Mouse (Mus musculus) CH12.LX (cell line): ENCODE results near the gene Gm12569. TPM values are rescaled to one million over a fixed set of nuclear protein-coding genes. Genes with fewer than 3 reads are reported as not detected.

Experiments used
- DNase-seq: peaks from one replicate; pipeline ENCODE4 v3.0.0-alpha.2; 2013; ENCODE audit errors: extremely low read depth
- H3K27ac ChIP-seq: 2 replicates; pipeline ENCODE4 v1.5.1; 2012; ENCODE audit warnings: low read depth, mild to moderate bottlenecking, control low read depth, moderate library complexity; ENCODE audit not compliant: insufficient read depth
- H3K27me3 ChIP-seq: replicated peaks from 2 replicates; pipeline ENCODE3; 2012; ENCODE audit warnings: inconsistent platforms
- H3K36me3 ChIP-seq, 2 experiments: replicated peaks in 1 of 2; 2 replicates each; pipeline versions ENCODE3 to v1.6.1; 2012; ENCODE audit warnings: inconsistent platforms in 1 of 2, low read length in 1 of 2, mild to moderate bottlenecking in 1 of 2, mixed read lengths in 1 of 2, moderate library complexity in 1 of 2; ENCODE audit not compliant: control insufficient read depth in 1 of 2, insufficient read depth in 1 of 2
- H3K4me1 ChIP-seq, 2 experiments: 2 replicates each; pipeline ENCODE4 v1.6.1; 2012; ENCODE audit warnings: inconsistent platforms in 1 of 2, moderate library complexity in 1 of 2; ENCODE audit not compliant: insufficient read depth in 2 of 2, control insufficient read depth in 1 of 2
- H3K4me2 ChIP-seq: 2 replicates; pipeline ENCODE4 v1.6.1; 2012; ENCODE audit warnings: low read depth, mild to moderate bottlenecking, control low read depth; ENCODE audit not compliant: poor library complexity, insufficient read depth, severe bottlenecking
- H3K4me3 ChIP-seq, 3 experiments: fragments of 150-350 bp in 1 of 3; sonication (generic) in 1 of 3; replicated peaks in 1 of 3; 2 replicates each; pipeline versions ENCODE3 to v1.5.1; 2011 to 2012; ENCODE audit warnings: low read depth in 2 of 3, low read length in 2 of 3, mild to moderate bottlenecking in 2 of 3, moderate library complexity in 2 of 3, control low read depth in 1 of 3, improper control_type of control experiment in 1 of 3, inconsistent platforms in 1 of 3, mixed read lengths in 1 of 3; ENCODE audit not compliant: poor library complexity in 1 of 3
- H3K79me2 ChIP-seq: replicated peaks from 2 replicates; pipeline ENCODE4 v1.6.1; 2012; ENCODE audit warnings: mild to moderate bottlenecking, moderate library complexity; ENCODE audit not compliant: control insufficient read depth, poor library complexity, insufficient read depth, severe bottlenecking; ENCODE audit errors: extremely low read depth
- H3K9ac ChIP-seq: 2 replicates; pipeline ENCODE4 v1.6.1; 2012; ENCODE audit warnings: low read depth, mild to moderate bottlenecking, control low read depth, moderate library complexity; ENCODE audit not compliant: insufficient read depth
- H3K9me3 ChIP-seq: replicated peaks from 2 replicates; pipeline ENCODE3; 2012; ENCODE audit warnings: low read length, inconsistent platforms, mixed read lengths
- BHLHE40 ChIP-seq: IDR thresholded peaks from 2 replicates; pipeline ENCODE4 v1.6.1; 2011; ENCODE audit warnings: mild to moderate bottlenecking, low read depth, low read length, improper control_type of control experiment
- CHD1 ChIP-seq: IDR thresholded peaks from 2 replicates; pipeline ENCODE4 v1.6.1; 2012; ENCODE audit warnings: low read depth, low read length, improper control_type of control experiment, inconsistent platforms
- CHD2 ChIP-seq: IDR thresholded peaks from 2 replicates; pipeline ENCODE4 v1.6.1; 2011; ENCODE audit warnings: low read length, improper control_type of control experiment
- CTCF ChIP-seq, 2 experiments: IDR thresholded peaks in 1 of 2; conservative IDR thresholded peaks in 1 of 2; 2 replicates each; pipeline ENCODE4 v1.5.1; 2011 to 2012; ENCODE audit warnings: low read depth in 2 of 2, low read length in 2 of 2, improper control_type of control experiment in 1 of 2, inconsistent platforms in 1 of 2, mild to moderate bottlenecking in 1 of 2, moderate library complexity in 1 of 2
- ELF1 ChIP-seq: IDR thresholded peaks from 2 replicates; pipeline ENCODE4 v1.6.1; 2014; ENCODE audit warnings: low read depth, mild to moderate bottlenecking, inconsistent platforms, low read length, improper control_type of control experiment
- EP300 ChIP-seq: IDR thresholded peaks from 2 replicates; pipeline ENCODE4 v1.6.1; 2011; ENCODE audit warnings: low read length, improper control_type of control experiment
- ETS1 ChIP-seq: conservative IDR thresholded peaks from 2 replicates; pipeline ENCODE4 v1.6.1; 2012; ENCODE audit warnings: low read depth, mild to moderate bottlenecking, inconsistent platforms, low read length, improper control_type of control experiment, moderate library complexity
- GABPA ChIP-seq: IDR thresholded peaks from 2 replicates; pipeline ENCODE4 v1.6.1; 2012; ENCODE audit warnings: low read depth, low read length, improper control_type of control experiment, inconsistent platforms; ENCODE audit not compliant: insufficient replicate concordance
- HCFC1 ChIP-seq: IDR thresholded peaks from 2 replicates; pipeline ENCODE4 v1.6.1; 2012; ENCODE audit warnings: low read depth, mild to moderate bottlenecking, inconsistent platforms, low read length, improper control_type of control experiment
- IRF4 ChIP-seq: IDR thresholded peaks from 2 replicates; pipeline ENCODE4 v1.6.1; 2014; ENCODE audit warnings: low read depth, mild to moderate bottlenecking, inconsistent platforms, low read length, improper control_type of control experiment
- JUN ChIP-seq: IDR thresholded peaks from 2 replicates; pipeline ENCODE4 v1.6.1; 2011; ENCODE audit warnings: low read depth, mild to moderate bottlenecking, low read length, improper control_type of control experiment, moderate library complexity; ENCODE audit not compliant: insufficient read depth
- JUND ChIP-seq: conservative IDR thresholded peaks from 2 replicates; pipeline ENCODE4 v1.6.1; 2011; ENCODE audit warnings: low read depth, low read length, improper control_type of control experiment
- MAFK ChIP-seq: IDR thresholded peaks from 2 replicates; pipeline ENCODE4 v1.6.1; 2011; ENCODE audit warnings: low read length, improper control_type of control experiment; ENCODE audit not compliant: insufficient replicate concordance
- MAX ChIP-seq: IDR thresholded peaks from 2 replicates; pipeline ENCODE4 v1.6.1; 2011; ENCODE audit warnings: low read length, improper control_type of control experiment
- MAZ ChIP-seq: IDR thresholded peaks from 2 replicates; pipeline ENCODE4 v1.6.1; 2012; ENCODE audit warnings: low read depth, mild to moderate bottlenecking, inconsistent platforms, low read length, improper control_type of control experiment, moderate library complexity
- MEF2A ChIP-seq: IDR thresholded peaks from 2 replicates; pipeline ENCODE4 v1.6.1; 2014; ENCODE audit warnings: low read depth, mild to moderate bottlenecking, inconsistent platforms, low read length, improper control_type of control experiment, borderline replicate concordance
- MXI1 ChIP-seq: IDR thresholded peaks from 2 replicates; pipeline ENCODE4 v1.6.1; 2011; ENCODE audit warnings: mild to moderate bottlenecking, low read depth, low read length, improper control_type of control experiment
- NELFE ChIP-seq: IDR thresholded peaks from 2 replicates; pipeline ENCODE4 v1.6.1; 2011; ENCODE audit warnings: low read depth, low read length, improper control_type of control experiment
- NRF1 ChIP-seq: IDR thresholded peaks from 2 replicates; pipeline ENCODE4 v1.6.1; 2014; ENCODE audit warnings: low read depth, mild to moderate bottlenecking, inconsistent platforms, low read length, improper control_type of control experiment, moderate library complexity
- PAX5 ChIP-seq: IDR thresholded peaks from 2 replicates; pipeline ENCODE4 v1.6.1; 2012; ENCODE audit warnings: low read length, inconsistent platforms, mixed read lengths
- POLR2A ChIP-seq: IDR thresholded peaks from 2 replicates; pipeline ENCODE4 v1.6.1; 2011; ENCODE audit warnings: low read depth, mild to moderate bottlenecking, improper control_type of control experiment, low read length
- RAD21 ChIP-seq: IDR thresholded peaks from 2 replicates; pipeline ENCODE4 v1.6.1; 2011; ENCODE audit warnings: low read depth, mild to moderate bottlenecking, low read length, improper control_type of control experiment, moderate library complexity
- RCOR1 ChIP-seq: conservative IDR thresholded peaks from 2 replicates; pipeline ENCODE4 v1.6.1; 2012; ENCODE audit warnings: low read depth, mild to moderate bottlenecking, inconsistent platforms, low read length, improper control_type of control experiment
- SIN3A ChIP-seq: IDR thresholded peaks from 2 replicates; pipeline ENCODE4 v1.6.1; 2012; ENCODE audit warnings: low read length, improper control_type of control experiment, inconsistent platforms
- SMC3 ChIP-seq: IDR thresholded peaks from 2 replicates; pipeline ENCODE4 v1.6.1; 2011; ENCODE audit warnings: low read depth, low read length, improper control_type of control experiment
- TBP ChIP-seq: conservative IDR thresholded peaks from 2 replicates; pipeline ENCODE4 v1.6.1; 2011; ENCODE audit warnings: low read depth, low read length, improper control_type of control experiment
- TCF12 ChIP-seq: IDR thresholded peaks from 2 replicates; pipeline ENCODE4 v1.6.1; 2014; ENCODE audit warnings: low read depth, mild to moderate bottlenecking, inconsistent platforms, low read length, improper control_type of control experiment
- UBTF ChIP-seq: IDR thresholded peaks from 2 replicates; pipeline ENCODE4 v1.6.1; 2012; ENCODE audit warnings: low read depth, mild to moderate bottlenecking, inconsistent platforms, low read length, improper control_type of control experiment, moderate library complexity
- USF1 ChIP-seq: IDR thresholded peaks from 2 replicates; pipeline ENCODE4 v1.6.1; 2014; ENCODE audit warnings: low read depth, mild to moderate bottlenecking, inconsistent platforms, low read length, improper control_type of control experiment
- ZC3H11A ChIP-seq: IDR thresholded peaks from 2 replicates; pipeline ENCODE4 v1.6.1; 2012; ENCODE audit warnings: low read depth, mild to moderate bottlenecking, inconsistent platforms, low read length, improper control_type of control experiment
- ZKSCAN1 ChIP-seq: IDR thresholded peaks from 2 replicates; pipeline ENCODE4 v1.6.1; 2012; ENCODE audit warnings: low read depth, inconsistent platforms, low read length, improper control_type of control experiment, borderline replicate concordance
- ZMIZ1 ChIP-seq: IDR thresholded peaks from 2 replicates; pipeline ENCODE4 v1.6.1; 2012; ENCODE audit warnings: low read depth, mild to moderate bottlenecking, inconsistent platforms, low read length, improper control_type of control experiment
- ZNF384 ChIP-seq: IDR thresholded peaks from 2 replicates; pipeline ENCODE4 v1.6.1; 2012; ENCODE audit warnings: low read depth, low read length, improper control_type of control experiment, inconsistent platforms
- dilution Hi-C: fragments of 300-500 bp; cut with MboI; formaldehyde crosslinking; loops from 2 replicates; pipeline ENCODE4 v1.14.3; 2020; ENCODE audit warnings: low sequenced_read_pairs; ENCODE audit not compliant: extremely low pct_unique_long_range_greater_than_20kb, extremely low pct_ligation_motif_present
- in situ Hi-C: fragments of 300-500 bp; cut with MboI; formaldehyde crosslinking; loops from 3 replicates; pipeline ENCODE4 v1.14.3; 2019; ENCODE audit warnings: low sequenced_read_pairs, low pct_ligation_motif_present, low pct_unique_long_range_greater_than_20kb, mixed read lengths
- polyA plus RNA-seq: library from polyadenylated mRNA; unstranded; fragments of >175 nt; gene quantifications from 2 replicates; pipeline ENCODE4 v1.2.1, GENCODE M21; 2012; ENCODE audit warnings: low read depth; ENCODE audit not compliant: insufficient read length
- total RNA-seq, 2 experiments: library from RNA; depleted of rRNA; stranded (reverse); fragments of 300-350 nt in 1 of 2; fragments of >200 nt in 1 of 2; gene quantifications; 2 replicates each; pipeline ENCODE4 v1.2.3; 2012 to 2014

The Gm12569 gene
- total and polyA plus RNA-seq, 3 experiments: 2.0 to 5.9 (median 2.1) TPM

DNA sequence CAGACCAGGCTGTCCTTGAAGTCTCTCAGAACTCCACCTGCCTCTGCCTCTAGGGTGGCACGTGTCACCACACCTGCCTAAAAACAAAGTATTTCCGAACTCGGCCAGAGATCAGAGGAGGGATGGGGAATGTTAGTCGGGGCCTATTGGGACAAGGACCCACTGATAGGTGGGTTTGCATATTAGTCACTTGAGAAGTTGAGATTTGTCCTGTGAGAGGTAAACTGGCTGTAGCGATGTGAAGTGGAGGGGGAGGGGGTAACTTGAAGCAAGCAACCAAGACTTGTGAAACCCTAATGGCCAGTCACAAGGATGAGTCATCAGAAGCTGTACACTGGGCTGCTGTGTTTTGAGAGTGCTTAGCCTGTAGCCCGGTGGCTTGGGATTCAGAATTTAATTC, 44.1 kb downstream of the Gm12569 start (continued):
- 0 out of 2 replicates have a peak, but pooled peaks have one; percentile 21 for TF ChIP-seq HCFC1
- no peak for TF ChIP-seq RCOR1
- TF ChIP-seq ZNF384: no peak
- no peak for TF ChIP-seq UBTF
- TF ChIP-seq CHD1: no peak
- TF ChIP-seq MEF2A: 0 out of 2 replicates have a peak, but pooled peaks have one; percentile 36
- no peak for TF ChIP-seq RAD21
- TF ChIP-seq ZKSCAN1: no peak
- TF ChIP-seq JUN: peak; percentile 87
- no peak; the same call in 1 of the 2 replicates for TF ChIP-seq NRF1
- TF ChIP-seq NELFE: no peak
- TF ChIP-seq BHLHE40: peak; percentile 99
- TF ChIP-seq TBP: peak; percentile 53
- no peak for TF ChIP-seq PAX5
- peak; percentile 57 for TF ChIP-seq EP300
- no peak for TF ChIP-seq ELF1
- peak; percentile 91 for TF ChIP-seq JUND
- peak; percentile 85 for TF ChIP-seq CHD2
- 0 out of 2 replicates have a peak, but pooled peaks have one; percentile 38 for TF ChIP-seq TCF12

DNA sequence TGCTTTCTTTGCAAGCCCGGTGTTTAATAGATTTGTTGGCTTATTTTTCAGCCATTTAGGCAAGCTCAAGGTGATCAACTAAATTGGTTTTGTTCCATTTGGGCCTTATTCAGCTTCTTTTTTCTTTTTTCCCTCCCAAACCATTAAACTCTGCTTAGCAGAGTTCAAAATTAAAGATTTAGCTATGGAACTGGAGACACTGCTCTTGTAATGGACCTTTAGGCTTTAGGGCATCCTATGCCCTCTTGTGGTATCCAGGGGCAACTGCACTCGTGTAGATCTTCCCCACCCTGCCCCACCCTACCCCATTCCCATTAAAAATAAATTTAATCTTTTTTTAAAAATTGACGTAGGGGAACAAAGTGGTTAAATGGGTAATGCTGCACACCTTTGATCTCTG, 45.1 kb downstream of the Gm12569 start:
- dilution Hi-C loops: no loop called here
- Histone ChIP-seq H3K4me2 (peak overlapping the region; percentile 100), H3K27ac (peak overlapping the region; percentile 75; the same call in 1 of the 2 replicates), H3K4me1 (peaks cover 0 to 31% of the 10 kb centered on the region in 2 experiments; a peak in 3 of 4 replicates), H3K9ac (peak overlapping the region; percentile 96), H3K27me3 (peaks cover 6% of the 10 kb centered on the region), H3K9me3 (no peaks in the 10 kb centered on the region), H3K79me2 (peaks cover 60% of the 10 kb centered on the region), H3K36me3 (peaks cover 13 to 43% of the 10 kb centered on the region in 2 experiments), H3K4me3 (peak overlapping the region; percentile 54 to 94 (median 93))
- DNase-seq: peak; percentile 47
- TF ChIP-seq POLR2A (no peak), ZC3H11A (no peak), MEF2A (no peak), JUND (no peak), ETS1 (no peak), USF1 (no peak), JUN (no peak), ELF1 (no peak), CHD1 (no peak), MXI1 (peak; percentile 50; the same call in 1 of the 2 replicates), HCFC1 (no peak), ZMIZ1 (no peak), BHLHE40 (peak; percentile 20; the same call in 1 of the 2 replicates), TBP (no peak), NRF1 (no peak), PAX5 (no peak), RAD21 (peak; percentile 51), CTCF (conservative IDR thresholded peaks at IDR 0.05 in 1 of 2, IDR thresholded peaks at IDR 0.05 in 1 of 2; ENCODE audit: low read depth in 2 of 2, low read length in 2 of 2) (peak; percentile 72 to 75), UBTF (no peak), TCF12 (no peak), MAZ (no peak), SIN3A (no peak), MAFK (no peak), MAX (no peak), GABPA (no peak), ZKSCAN1 (no peak), RCOR1 (no peak), NELFE (no peak), SMC3 (peak; percentile 60), IRF4 (no peak; the same call in 1 of the 2 replicates)
- in situ Hi-C loops: loop anchor here (25.0 kb wide), 1 partner anchor 447 kb away; no protein-coding TSS in a partner anchor
